Mouse (Mus musculus): ENCODE measurements around the gene Rhoq.

Rhoq gene

DNA sequence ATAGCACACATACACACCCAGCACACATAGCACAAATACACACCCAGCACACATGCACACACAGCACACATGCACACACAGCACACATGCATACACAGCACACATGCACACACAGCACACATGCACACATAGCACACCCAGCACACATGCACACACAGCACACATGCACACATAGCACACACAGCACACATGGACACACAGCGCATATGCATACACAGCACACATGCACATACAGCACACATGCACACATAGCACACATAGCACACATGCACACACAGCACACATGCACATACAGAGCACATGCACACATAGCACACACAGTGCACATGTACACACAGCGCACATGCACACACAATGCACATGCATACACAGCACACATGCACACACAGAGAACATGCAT, 18.8 kb downstream of the Rhoq start:
- in situ Hi-C loops (cut with MboI; ENCODE audit: low pct_unique_long_range_greater_than_20kb in 1 of 2, low sequenced_read_pairs in 2 of 2, unreplicated experiment in 1 of 2), result no loop called here

- in situ Hi-C loops (cut with MboI; ENCODE audit: low pct_unique_long_range_greater_than_20kb in 1 of 2, low sequenced_read_pairs in 2 of 2, unreplicated experiment in 1 of 2), result no loop called here
These were observed 19.6 kb downstream of the Rhoq start for GRCm38 (mm10) chr17:86982497-86982896.

DNA sequence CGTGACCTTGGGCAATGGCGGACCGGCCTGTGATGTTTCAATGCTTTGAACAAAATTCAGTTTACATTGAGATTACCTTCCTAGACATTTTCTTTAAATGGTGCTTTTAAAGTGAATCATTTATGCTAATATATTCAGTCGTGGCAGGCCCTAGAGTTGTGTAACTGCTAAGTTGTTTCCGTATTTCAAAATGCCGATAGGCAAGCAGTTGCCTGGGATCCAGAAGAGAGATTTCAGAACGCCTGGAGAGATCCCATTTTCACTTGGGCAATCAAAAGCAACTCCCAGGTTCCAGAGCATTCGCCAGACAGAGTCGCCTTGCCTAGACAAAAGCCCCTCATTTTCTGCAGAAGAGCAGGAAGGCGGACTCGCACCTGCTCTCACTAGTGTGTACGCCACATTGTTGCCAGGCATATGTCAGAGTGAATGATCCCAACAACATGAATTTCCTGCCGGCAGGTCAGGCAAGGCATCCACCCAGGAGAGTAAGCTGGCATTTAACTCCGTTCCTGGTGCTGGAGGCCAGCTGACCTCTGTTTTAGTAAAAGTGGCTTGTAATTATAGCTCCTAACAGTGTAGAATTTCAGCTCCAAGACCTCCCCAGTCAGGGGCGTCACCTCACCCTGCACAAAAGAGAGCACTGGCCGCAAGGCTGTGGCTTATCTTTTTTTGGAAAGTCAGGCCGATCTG, 23.7 kb downstream of the Rhoq start:
- in situ Hi-C loops (cut with MboI; ENCODE audit: low pct_unique_long_range_greater_than_20kb in 1 of 2, low sequenced_read_pairs in 2 of 2, unreplicated experiment in 1 of 2), result no loop called here

- in situ Hi-C loops (cut with MboI; ENCODE audit: low pct_unique_long_range_greater_than_20kb in 1 of 2, low sequenced_read_pairs in 2 of 2, unreplicated experiment in 1 of 2), result no loop called here
These were observed 25.3 kb downstream of the Rhoq start for GRCm38 (mm10) chr17:86988161-86988560.

DNA sequence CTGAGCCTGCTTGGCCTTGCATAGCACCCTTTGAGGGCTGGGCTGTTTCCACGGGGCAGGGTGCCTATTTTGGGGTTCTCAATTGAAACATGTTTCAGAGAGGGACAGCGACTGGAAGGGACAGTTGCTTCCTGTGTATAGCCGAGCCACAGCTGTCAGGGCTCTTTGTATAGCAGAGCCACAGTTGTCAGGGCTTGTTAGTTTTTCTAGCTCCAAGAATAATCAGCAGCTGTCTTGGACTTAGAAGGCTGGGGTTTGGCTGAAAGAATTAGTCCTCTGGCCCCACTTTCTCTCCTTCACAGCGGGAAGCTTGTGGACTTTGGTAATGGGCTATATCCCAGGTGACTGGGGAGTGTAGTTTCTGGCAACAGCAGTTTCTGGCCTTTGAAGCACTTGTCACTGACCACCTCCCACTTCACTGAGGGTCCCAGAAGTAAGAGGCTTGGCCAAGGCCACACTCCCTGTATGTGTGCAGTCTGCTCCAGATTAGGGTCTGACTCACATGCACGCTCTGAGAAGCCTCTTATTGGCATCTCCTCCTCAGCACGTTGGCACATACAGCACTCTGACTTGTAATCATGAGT, 25.8 kb downstream of the Rhoq start:
- in situ Hi-C loops (cut with MboI; ENCODE audit: low pct_unique_long_range_greater_than_20kb in 1 of 2, low sequenced_read_pairs in 2 of 2, unreplicated experiment in 1 of 2), result no loop called here

DNA sequence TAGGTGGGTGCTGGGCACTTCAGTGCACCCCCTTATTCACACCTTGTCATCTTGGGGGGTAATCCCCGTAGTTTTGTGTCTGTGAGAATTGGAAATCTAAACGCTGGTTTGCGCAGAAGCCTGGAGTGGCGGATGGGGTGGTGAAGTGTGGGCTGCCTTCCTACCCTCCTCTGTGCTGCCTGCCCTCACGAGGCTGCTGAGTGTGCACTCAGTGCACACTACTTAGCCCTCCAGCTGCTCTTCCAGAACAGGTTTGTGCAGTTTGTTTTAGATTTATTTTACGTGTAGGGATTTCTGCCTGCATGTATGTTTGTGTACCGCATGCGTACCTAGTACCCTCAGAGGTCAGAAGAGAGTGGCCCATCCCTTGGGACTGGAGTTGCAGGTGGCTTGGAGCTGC, 28.4 kb downstream of the Rhoq start:
- in situ Hi-C loops (cut with MboI; ENCODE audit: low pct_unique_long_range_greater_than_20kb in 1 of 2, low sequenced_read_pairs in 2 of 2, unreplicated experiment in 1 of 2), result no loop called here

DNA sequence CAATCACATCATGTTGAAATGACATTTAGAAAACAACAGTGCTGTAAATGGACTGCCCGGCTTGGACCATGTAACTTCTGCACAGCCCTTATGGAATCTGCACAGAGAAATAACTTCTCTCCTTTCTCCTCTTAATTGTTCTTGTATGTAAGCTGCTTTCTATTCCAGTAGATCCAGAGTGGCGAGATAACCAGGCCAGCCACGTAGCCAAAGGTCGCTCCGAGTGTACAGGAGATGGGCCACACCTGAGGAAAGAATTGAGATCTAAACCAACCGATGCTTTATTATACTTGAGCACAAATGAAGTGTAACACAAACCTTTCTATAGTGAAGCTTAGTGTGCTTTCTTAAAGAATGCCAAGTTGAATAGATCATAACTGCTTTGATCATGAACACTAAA, 34.4 kb downstream of the Rhoq start:
- in situ Hi-C loops (cut with MboI; ENCODE audit: low pct_unique_long_range_greater_than_20kb in 1 of 2, low sequenced_read_pairs in 2 of 2, unreplicated experiment in 1 of 2), result no loop called here

- in situ Hi-C loops (cut with MboI; ENCODE audit: low pct_unique_long_range_greater_than_20kb in 1 of 2, low sequenced_read_pairs in 2 of 2, unreplicated experiment in 1 of 2), result no loop called here
These were observed 46.1 kb downstream of the Rhoq start for GRCm38 (mm10) chr17:87008950-87009349.

DNA sequence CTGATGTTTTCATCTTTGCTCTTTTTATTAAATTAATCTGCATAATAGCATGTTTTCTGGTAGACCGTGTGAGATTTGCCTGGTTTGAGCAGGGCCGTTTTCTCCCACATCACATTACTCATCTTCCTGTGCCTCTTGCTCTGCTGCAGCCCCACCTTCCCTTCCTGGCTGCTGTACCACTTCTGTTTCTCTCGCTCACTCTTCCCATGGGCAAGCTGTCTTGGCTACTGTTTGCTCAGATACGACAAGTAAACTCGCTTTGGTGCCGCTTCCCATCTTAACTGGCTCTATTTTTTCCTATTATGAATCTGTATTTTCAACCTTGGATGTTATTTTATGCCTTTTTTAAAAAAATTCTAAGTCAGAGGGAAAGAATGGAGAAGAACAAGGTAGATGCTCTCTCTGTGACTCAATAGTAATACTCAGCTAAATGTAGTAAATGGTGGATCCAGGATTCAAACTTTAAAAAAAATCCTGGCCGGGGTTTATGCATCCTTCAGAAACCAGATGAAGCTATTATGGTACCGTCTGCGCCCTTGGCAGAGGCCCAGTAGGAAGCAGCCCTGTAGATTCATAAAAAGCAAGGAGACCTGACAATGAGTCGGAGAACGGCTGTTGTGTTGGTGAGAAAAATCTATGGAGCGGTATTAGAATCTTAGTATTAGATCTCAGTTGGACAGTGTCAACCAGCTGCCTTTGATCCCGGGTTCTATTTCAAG, 48.6 kb downstream of the Rhoq start:
- in situ Hi-C loops (cut with MboI; ENCODE audit: low pct_unique_long_range_greater_than_20kb in 1 of 2, low sequenced_read_pairs in 2 of 2, unreplicated experiment in 1 of 2), result no loop called here

DNA sequence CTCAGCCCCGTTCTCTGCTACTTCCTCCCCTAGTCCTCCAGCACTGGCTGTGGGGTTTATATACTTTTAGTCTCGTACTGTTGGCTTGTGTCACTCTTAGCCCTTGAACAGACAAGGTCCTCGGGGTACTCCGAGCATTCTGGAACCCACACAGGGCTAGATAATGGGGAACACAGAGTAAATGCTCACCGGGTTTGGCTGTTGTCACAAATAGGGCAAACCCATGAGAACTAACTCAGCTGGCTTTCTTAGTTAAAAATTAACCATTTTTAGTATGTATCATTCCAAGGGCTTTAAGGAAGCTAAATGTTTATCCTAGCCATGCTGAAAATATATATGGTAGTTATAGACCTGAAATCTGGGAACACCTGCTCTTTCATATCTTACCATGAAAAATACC, 56.8 kb downstream of the Rhoq start:
- in situ Hi-C loops (cut with MboI; ENCODE audit: low pct_unique_long_range_greater_than_20kb in 1 of 2, low sequenced_read_pairs in 2 of 2, unreplicated experiment in 1 of 2), result no loop called here

DNA sequence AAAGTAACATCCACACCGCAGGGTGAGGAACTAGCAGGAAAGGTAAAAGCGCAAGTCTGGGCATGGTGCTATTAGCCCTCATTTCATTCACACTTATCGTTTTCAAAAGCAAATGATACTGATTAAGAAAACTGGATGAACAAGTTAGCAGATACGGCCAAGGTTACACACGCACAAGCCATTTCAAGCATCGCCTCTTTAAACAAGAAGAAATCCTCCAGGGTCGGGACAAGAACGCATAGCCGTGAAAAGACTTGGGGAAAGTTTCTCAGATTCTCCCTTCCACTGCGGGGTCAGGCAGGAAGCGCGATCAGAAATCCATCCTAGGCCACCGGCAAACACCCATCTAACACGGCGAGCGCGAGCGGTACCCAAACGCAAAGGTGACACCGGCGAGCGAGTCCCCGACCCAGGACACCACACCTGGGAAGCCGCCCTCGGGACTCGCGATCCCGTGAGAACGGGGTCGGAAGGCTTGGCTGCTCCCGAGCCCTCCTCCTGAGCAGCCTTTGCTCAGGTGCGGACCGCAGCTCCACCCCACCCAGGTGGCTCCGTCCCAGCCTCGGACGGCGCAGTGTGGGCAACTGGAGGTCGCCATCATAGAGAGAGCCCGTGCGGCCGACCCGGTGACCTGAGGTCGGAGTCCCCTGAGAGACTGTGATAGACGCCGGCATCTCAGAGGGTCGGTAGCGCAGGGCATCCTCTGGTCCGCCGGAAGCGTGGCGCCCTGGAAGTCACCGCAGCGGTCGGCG, 61.8 kb downstream of the Rhoq start:
- in situ Hi-C loops (cut with MboI; ENCODE audit: low pct_unique_long_range_greater_than_20kb in 1 of 2, low sequenced_read_pairs in 2 of 2, unreplicated experiment in 1 of 2), result loop anchor here (25.0 kb wide), 2 partner anchors 213 to 538 kb away; no protein-coding TSS in a partner anchor

GRCm38 (mm10) chr17:87025269-87025949, 62.5 kb downstream of the Rhoq start, which contains the start of the genes Pigf and Cript:
TSS of gene Pigf (minus strand) at chr17:87025406.
TSS of gene Cript (plus strand) at chr17:87025550.
- in situ Hi-C loops (cut with MboI; ENCODE audit: low pct_unique_long_range_greater_than_20kb in 1 of 2, low sequenced_read_pairs in 2 of 2, unreplicated experiment in 1 of 2), result loop anchor here (25.0 kb wide), 2 partner anchors 212 to 537 kb away; no protein-coding TSS in a partner anchor

- in situ Hi-C loops (cut with MboI; ENCODE audit: low pct_unique_long_range_greater_than_20kb in 1 of 2, low sequenced_read_pairs in 2 of 2, unreplicated experiment in 1 of 2), result loop anchor here (25.0 kb wide), 2 partner anchors 201 to 526 kb away; no protein-coding TSS in a partner anchor
These were observed 73.5 kb downstream of the Rhoq start for GRCm38 (mm10) chr17:87036141-87037073.

DNA sequence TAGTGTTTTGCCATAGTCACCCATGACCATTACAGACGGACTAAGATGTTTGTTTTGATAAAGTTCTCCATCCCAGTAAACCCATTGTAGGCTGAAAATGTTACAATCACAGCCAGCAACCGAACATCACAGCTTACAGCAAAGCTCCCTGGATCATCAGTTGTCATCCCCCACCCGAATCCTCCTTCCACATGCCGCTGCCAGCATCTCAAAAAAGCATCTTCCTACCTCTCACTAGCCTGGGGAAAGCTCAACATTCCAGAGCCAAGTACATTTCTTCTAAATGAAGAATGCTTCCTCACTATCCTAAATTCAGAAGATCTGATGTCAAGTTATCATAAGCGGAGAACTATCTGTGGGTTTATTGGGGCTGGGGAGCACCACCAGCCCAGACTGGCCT, 75.6 kb downstream of the Rhoq start:
- in situ Hi-C loops (cut with MboI; ENCODE audit: low pct_unique_long_range_greater_than_20kb in 1 of 2, low sequenced_read_pairs in 2 of 2, unreplicated experiment in 1 of 2), result loop anchor here (25.0 kb wide), 2 partner anchors 199 to 524 kb away; no protein-coding TSS in a partner anchor

DNA sequence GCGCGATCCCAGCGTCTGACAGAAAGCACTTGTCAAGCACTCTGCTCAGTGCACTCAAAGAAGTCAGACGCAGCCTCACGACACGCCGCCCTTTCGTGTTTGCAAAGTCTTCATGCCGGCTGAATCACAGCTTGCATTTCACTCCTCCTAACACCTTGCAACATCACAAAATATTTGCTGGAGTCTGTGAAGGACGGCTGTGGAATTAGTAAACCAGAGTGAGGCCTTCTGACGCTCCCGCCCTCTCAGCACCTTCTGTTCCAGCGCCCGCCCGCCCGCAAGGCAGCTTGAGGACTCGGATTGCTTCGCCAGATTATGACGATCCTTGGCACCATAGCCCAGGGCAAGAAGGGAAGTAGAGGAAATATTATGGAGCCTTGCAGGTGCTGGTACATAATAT, 78.9 kb downstream of the Rhoq start:
- in situ Hi-C loops (cut with MboI; ENCODE audit: low pct_unique_long_range_greater_than_20kb in 1 of 2, low sequenced_read_pairs in 2 of 2, unreplicated experiment in 1 of 2), result loop anchor here (5.0 to 25.0 kb wide), 4 partner anchors 124 to 521 kb away; partner anchors contain the start of gene Tmem247 (in 1 of the 2)

DNA sequence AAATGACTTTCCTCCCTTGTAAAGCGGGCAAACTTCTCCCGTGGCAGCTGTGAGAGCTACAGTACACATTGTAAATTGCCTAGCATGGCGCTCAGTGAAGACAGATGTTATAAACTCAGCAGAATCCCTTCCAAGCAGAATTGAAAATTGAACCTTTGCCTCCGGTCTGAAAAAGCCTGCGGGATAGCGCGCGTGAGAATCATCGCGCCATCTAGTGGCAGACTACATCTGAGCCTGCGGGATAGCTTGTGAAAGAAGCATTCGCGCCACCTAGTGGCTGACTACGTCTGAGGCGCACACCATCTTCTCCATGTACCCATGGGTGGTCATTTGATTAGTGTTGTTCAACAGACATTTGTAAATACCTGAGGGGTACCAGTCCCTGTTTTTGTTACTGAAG, 81.5 kb downstream of the Rhoq start:
- in situ Hi-C loops (cut with MboI; ENCODE audit: low pct_unique_long_range_greater_than_20kb in 1 of 2, low sequenced_read_pairs in 2 of 2, unreplicated experiment in 1 of 2), result loop anchor here (5.0 to 25.0 kb wide), 4 partner anchors 127 to 518 kb away; partner anchors contain the start of gene Tmem247 (in 1 of the 2)

DNA sequence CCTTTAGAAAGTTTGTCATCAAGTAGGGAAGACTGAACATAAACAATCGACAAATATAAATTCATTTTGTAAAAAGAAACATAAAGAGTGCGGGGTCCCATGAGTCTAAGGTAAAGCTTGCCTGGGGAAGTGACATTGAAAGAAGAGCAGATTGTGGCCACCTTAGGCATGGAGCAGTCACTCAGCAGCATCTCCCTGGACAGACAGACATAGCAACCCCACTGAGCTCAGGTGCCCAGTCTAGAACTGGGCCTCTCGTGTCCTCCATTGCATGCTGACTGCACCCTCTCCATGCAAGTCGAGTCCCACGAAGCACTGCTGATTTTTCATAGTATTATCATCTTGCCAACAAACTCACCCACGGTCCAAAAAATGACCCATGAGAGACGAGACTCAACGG, 81.9 kb downstream of the Rhoq start:
- in situ Hi-C loops (cut with MboI; ENCODE audit: low pct_unique_long_range_greater_than_20kb in 1 of 2, low sequenced_read_pairs in 2 of 2, unreplicated experiment in 1 of 2), result loop anchor here (5.0 to 25.0 kb wide), 4 partner anchors 127 to 518 kb away; partner anchors contain the start of gene Tmem247 (in 1 of the 2)

Data from mouse embryonic stem cell (cell line).